Mouse (Mus musculus) ES-E14 (cell line): ENCODE data around the gene Dynlt3. TPM values are rescaled to one million over a fixed set of nuclear protein-coding genes. Genes with fewer than 3 reads are reported as not detected.
"Not testable (repeated sequence)": the region's sequence is repeated elsewhere in the genome, so short reads cannot be mapped to it uniquely, and the experiment has no call there.

Source experiments
- DNase-seq: peaks from one replicate; pipeline ENCODE4 v3.0.0-alpha.2; 2013; ENCODE audit warnings: low read depth, low spot score
- H3K27ac ChIP-seq: 2 replicates; pipeline ENCODE4 v1.5.1; 2012; ENCODE audit warnings: low read depth, mild to moderate bottlenecking, low read length, moderate library complexity, mixed read lengths; ENCODE audit not compliant: poor library complexity, insufficient read depth, severe bottlenecking
- H3K36me3 ChIP-seq: 2 replicates; pipeline ENCODE4 v1.6.1; 2012; ENCODE audit warnings: mild to moderate bottlenecking, low read length, moderate library complexity, mixed read lengths; ENCODE audit not compliant: control insufficient read depth, poor library complexity, insufficient read depth, severe bottlenecking
- H3K4me1 ChIP-seq, 2 experiments: fragments of 150-350 bp in 1 of 2; sonication (generic) in 1 of 2; 2 replicates each; pipeline ENCODE4 v1.6.1; 2012; ENCODE audit warnings: low read length in 2 of 2, mild to moderate bottlenecking in 1 of 2, mixed read lengths in 1 of 2; ENCODE audit not compliant: control insufficient read depth in 2 of 2, insufficient read depth in 2 of 2, poor library complexity in 1 of 2
- H3K4me3 ChIP-seq, 2 experiments: fragments of 150-350 bp in 1 of 2; sonication (generic) in 1 of 2; 2 replicates each; pipeline ENCODE4 v1.5.1; 2012; ENCODE audit warnings: low read length in 2 of 2, low read depth in 1 of 2, mild to moderate bottlenecking in 1 of 2, mixed read lengths in 1 of 2; ENCODE audit not compliant: insufficient read depth in 1 of 2, poor library complexity in 1 of 2, severe bottlenecking in 1 of 2
- H3K9ac ChIP-seq: 2 replicates; pipeline ENCODE4 v1.6.1; 2012; ENCODE audit warnings: low read depth, mild to moderate bottlenecking, low read length, mixed read lengths; ENCODE audit not compliant: poor library complexity, insufficient read depth, severe bottlenecking
- H3K9me3 ChIP-seq: fragments of 150-350 bp; sonication (generic); 2 replicates; pipeline ENCODE4 v1.6.1; 2012; ENCODE audit warnings: low read depth, mild to moderate bottlenecking, low read length; ENCODE audit not compliant: control insufficient read depth, insufficient read depth
- CHD2 ChIP-seq: IDR thresholded peaks from 2 replicates; pipeline ENCODE4 v1.6.1; 2014; ENCODE audit warnings: mild to moderate bottlenecking, low read depth, low read length, inconsistent platforms
- HCFC1 ChIP-seq: IDR thresholded peaks from 2 replicates; pipeline ENCODE4 v1.6.1; 2012; ENCODE audit warnings: low read length, inconsistent platforms, borderline replicate concordance; ENCODE audit not compliant: insufficient read depth
- MAFK ChIP-seq: IDR thresholded peaks from 2 replicates; pipeline ENCODE4 v1.6.1; 2014; ENCODE audit warnings: mild to moderate bottlenecking, low read depth, low read length, inconsistent platforms; ENCODE audit not compliant: insufficient read depth
- ZC3H11A ChIP-seq: IDR thresholded peaks from 2 replicates; pipeline ENCODE4 v1.6.1; 2012; ENCODE audit warnings: low read depth, mild to moderate bottlenecking, inconsistent platforms, low read length, borderline replicate concordance
- ZNF384 ChIP-seq: IDR thresholded peaks from 2 replicates; pipeline ENCODE4 v1.6.1; 2012; ENCODE audit warnings: low read depth, low read length, inconsistent platforms
- in situ Hi-C, 2 experiments: fragments of 600-800 bp; cut with MboI; formaldehyde crosslinking; loops; one replicate each; pipeline ENCODE4 v1.15.1; 2025; ENCODE audit warnings: low sequenced_read_pairs in 2 of 2, inconsistent platforms in 1 of 2; ENCODE audit not compliant: unreplicated experiment in 2 of 2
- total RNA-seq: library from RNA; depleted of rRNA; stranded (reverse); fragments of 300-350 nt; gene quantifications from 2 replicates; pipeline ENCODE4 v1.2.3, GENCODE M21; 2012; rRNA removed

Dynlt3 gene
- total RNA-seq, 1 experiment = 16.5 TPM

DNA sequence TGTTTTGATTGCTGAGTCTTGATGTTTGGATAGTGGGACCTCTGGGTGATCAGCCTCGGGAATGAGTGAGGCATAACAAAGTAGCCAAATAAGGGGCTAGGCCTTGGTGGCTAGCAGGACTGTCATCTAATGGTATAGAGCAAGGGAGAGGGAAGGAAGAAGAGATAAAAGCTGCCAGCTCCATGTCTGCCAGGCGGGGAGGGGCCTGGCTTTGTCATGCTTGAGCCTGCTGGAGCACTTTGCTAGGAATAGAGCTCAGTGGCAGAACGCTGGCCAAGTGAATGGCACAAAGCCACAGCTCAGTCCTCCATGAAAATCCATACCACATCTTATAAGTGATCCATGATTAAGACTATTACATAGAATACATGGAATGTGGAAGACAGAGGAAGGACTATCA is 10.0 kb downstream of the Dynlt3 start:
- no peaks in the 10 kb centered on the region for H3K36me3 ChIP-seq
- H3K9me3 ChIP-seq = no peaks in the 10 kb centered on the region
- no peak overlapping the region for H3K9ac ChIP-seq
- H3K4me3 ChIP-seq = no peak overlapping the region
- TF ChIP-seq ZC3H11A (no peak), ZNF384 (no peak), MAFK (no peak), HCFC1 (no peak), CHD2 (no peak)
- no peak for DNase-seq
- in situ Hi-C loops = no loop called here
- no peak overlapping the region for H3K27ac ChIP-seq
- H3K4me1 ChIP-seq = no peaks in the 10 kb centered on the region

- H3K4me3 ChIP-seq, H3K9me3 ChIP-seq, H3K9ac ChIP-seq, H3K27ac ChIP-seq, in situ Hi-C loops, DNase-seq, H3K36me3 ChIP-seq, H3K4me1 ChIP-seq: not testable (repeated sequence)
Observed at GRCm38 (mm10) chrX:9640594-9640993, 22.2 kb downstream of the Dynlt3 start.

- H3K9ac ChIP-seq, H3K36me3 ChIP-seq, H3K9me3 ChIP-seq, H3K4me3 ChIP-seq, H3K27ac ChIP-seq, DNase-seq, H3K4me1 ChIP-seq, in situ Hi-C loops: not testable (repeated sequence)
Observed at GRCm38 (mm10) chrX:9640126-9640525, 22.7 kb downstream of the Dynlt3 start.

Other genes with a start within 250 kb of the Dynlt3 start
- gene Cybb, start 175.2 kb downstream of the Dynlt3 start, total RNA-seq = 0.69 and 2.7 TPM in 2 replicates
- not detected in 2 replicates for gene H2al1o, start 90.6 kb downstream of the Dynlt3 start, total RNA-seq
- gene Hypm, start 183.9 kb upstream of the Dynlt3 start, total RNA-seq = not detected in 2 replicates
- gene H2al3, start 186.7 kb upstream of the Dynlt3 start, total RNA-seq = not detected in 2 replicates
- gene Sytl5, start 222.6 kb upstream of the Dynlt3 start, total RNA-seq = 0.32 and 1.9 TPM in 2 replicates